Mouse (Mus musculus) cerebellum, adult 9-10 months (tissue): ENCODE results near the gene Gpr171.
"Not testable (repeated sequence)": the region's sequence is repeated elsewhere in the genome, so short reads cannot be mapped to it uniquely, and the experiment has no call there.

Experiments used
- DNase-seq: peaks from one replicate; pipeline ENCODE4 v3.0.0; 2022

Gpr171 gene

DNA sequence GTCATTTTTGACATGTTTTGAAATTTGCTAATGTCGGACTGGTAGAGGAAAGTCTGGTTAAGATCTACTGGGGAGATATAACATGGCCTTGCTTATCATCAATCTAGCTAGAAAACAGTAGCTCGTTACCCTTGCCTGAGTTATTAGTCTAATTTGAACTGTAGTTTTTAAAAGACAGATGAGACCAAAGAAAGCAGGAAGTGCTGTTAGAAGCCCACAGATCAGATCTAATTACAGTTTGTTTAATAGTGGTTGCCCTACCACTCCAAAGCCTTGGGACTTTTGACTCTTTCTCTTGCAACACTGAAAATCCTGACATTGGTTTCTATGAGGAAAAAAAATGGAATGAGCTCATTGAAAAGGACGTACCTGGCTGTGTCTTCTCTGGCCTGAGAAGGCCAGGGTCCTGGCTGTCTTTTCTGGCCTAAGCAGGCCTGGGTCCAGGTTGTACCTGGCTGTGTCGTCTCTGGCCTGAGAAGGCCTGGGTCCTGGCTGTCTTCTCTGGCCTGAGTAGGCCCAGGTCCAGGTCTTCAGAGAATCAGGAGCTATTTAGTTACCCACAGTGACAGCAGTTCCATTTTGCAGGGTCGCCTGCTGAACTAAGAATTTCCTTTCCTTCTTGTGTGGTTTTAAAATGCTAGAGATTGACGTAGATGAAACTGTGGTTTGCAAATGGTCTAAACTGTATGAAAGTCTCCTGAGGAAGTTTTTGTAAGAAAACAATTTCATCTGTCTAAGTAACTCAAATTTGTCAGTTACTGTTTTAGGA, at the start of gene Gpr171:
Gene Gpr171 (minus strand): TSS at position 604 of the 769 bp plus-strand sequence.
- no peak for DNase-seq

DNA sequence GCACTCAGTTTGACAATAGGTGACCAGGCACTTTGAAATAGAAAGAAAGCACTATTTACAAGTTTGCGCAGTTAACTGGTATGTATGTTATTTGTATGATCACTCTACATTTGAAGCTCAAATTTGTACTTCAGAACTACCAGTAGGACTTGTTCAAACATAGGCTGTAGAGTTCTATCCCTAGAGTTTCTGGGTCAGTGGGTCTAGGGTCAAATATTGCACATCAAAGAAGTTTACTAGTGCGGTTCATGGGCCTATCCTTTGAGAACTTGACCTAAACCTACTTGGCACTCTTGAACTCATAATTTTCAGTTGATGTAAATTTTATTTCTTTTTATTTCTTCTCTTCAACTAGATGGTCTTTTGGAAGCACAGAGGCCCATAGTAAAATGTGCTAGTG, 49.0 kb upstream of the Gpr171 start:
- no peak for DNase-seq

DNA sequence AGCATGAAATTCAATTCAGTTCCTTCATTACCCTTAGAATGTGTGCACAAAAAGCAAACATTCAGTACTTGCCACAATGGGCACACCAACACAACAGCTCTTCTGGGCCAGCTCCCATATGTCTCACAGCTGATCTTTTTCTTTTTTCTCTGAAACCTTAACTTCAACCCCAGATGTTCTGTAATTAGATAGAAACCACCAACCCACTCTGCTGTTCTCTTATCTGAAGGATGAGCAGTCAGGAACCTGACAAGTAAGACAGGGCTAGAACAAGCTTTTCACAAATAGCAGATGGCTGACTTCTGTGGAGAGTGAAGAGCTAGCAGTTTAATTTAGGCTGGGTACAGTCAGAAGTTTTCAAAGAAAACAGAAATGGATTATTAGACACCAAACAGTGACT, 48.0 kb upstream of the Gpr171 start:
- no peak for DNase-seq

DNA sequence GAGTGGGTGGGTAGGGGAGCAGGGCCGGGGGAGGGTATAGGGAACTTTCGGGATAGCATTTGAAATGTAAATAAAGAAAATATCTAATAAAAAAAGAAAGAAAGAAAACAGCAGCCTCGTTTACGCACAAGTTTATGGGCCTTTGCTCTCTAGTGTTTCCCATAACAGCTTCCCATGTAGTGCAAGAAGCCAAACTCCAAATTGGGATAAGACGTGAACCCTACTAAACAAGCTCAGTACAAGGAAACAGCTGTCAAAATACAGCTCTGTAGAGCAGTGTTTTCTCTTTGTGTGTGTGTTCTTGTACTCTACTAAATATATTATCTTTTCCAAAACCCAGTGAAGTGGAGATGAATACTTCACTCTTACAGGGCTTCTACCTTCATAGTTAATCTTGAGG, 43.6 kb upstream of the Gpr171 start:
- no peak for DNase-seq

DNA sequence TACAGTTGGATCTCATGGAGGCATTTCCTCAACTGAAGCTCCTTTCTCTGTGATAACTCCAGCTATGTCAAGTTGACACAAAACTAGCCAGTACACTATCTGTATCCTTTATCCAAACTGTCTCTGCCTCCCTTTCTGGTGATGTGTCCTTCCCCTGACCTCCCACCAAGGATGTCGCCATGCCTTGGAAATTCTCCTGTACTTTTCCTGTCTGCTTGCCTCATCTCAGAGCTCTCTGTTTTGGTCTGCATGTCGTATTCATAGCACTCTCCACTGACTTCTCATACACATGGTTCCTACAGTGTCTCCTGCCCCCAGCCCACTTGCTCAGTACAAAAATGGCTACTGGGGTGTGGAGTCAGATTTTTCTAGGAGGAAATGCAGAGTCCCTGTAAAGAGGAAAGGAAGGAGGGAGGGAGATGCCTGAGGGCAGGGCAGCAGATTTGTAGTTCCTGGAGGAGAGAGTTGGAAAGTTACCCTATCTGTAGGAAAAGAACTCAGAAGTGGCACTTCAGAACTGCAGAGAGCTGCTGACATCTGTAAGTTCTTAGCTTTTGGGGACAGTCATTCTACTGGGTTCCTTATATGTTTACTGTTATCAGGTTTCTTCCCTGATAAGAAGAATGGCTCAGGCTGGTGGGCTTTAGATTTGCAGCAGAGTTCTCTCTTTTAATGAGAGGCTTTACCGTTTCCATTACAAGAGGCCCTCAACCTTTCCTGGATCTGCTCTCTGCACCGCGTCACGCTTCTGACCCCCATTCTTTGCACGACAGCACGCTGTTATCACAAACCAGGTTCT, 40.1 kb upstream of the Gpr171 start:
- DNase-seq = no peak

DNA sequence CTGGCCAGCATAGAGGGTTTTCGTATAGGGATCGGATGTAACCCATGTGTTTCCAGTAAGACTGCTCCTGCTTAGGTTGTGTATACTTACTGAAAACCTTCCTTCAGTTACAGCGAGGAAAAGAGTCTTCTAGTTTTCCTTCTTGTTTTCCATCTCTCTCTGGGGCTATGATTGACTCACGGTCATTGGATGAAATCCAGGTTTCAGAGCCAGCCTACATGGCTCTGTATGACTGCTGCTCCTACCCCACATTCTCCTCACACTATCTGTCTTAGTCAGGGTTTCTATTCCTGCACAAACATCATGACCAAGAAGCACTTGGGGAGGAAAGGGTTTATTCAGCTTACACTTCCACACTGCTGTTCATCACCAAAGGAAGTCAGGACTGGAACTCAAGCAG, 39.3 kb upstream of the Gpr171 start:
- DNase-seq = not testable (repeated sequence)

DNA sequence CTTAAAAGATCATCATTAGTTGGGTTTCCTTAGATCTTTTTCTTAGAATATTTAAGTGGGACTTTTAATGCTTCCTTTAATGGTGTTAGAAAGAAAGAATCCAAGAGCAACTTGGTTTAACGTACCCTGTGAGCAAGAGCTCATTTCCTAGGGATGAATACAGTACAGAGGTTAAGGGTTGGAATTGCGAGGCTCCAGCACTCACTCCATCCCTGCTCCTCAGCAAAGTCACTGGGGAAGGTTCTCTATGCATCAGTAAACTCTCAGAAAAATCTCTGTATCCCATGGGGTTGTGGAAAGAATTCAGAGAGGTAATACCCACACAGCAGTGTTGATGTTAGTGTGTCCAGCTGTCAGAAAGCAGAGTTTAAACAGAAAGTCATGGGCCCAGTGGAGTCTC, 38.5 kb upstream of the Gpr171 start:
- no peak for DNase-seq

DNA sequence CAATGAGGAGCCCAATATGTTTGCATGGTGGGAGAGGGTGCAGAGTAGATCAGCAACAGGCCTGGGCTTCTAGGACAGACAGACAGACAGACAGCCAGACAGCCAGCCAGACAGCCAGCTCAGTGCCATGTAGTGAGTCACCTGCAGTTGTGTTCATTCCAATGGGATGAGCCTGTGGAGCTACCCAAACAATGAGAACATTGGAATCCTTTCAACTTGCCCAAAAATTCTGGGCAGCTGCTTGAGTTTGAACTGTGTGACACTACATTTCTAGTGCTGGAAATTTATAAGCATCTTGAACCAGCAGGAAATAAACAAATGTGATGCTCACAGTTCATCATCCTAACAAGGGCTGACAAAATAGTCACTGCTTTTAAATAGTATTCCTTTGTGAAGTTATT, 38.0 kb upstream of the Gpr171 start:
- DNase-seq = no peak

DNA sequence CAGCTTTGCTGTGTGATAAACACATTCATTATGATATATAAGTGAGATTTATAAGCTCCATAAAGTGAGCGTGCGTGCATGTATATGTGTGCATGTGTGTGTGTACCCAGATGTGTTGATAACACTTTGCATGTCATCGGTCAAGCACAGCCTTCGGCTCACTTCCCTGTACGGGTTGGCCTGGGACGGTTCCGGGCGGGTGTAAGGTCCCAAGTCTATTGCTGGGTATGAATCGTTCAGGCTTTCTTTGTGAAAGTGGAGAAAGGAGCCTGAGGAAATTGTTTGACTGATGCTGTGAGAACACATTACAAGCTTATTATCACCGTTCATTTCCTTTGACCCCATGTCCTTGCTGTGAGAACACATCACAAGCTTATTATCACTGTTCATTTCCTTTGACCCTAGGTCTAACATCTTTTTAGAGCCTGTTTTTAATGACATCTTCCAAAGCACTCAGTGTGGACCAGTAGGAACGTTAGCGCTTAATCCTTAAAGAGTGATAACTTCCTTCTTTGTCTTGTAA, 37.4 kb upstream of the Gpr171 start:
- no peak for DNase-seq

DNA sequence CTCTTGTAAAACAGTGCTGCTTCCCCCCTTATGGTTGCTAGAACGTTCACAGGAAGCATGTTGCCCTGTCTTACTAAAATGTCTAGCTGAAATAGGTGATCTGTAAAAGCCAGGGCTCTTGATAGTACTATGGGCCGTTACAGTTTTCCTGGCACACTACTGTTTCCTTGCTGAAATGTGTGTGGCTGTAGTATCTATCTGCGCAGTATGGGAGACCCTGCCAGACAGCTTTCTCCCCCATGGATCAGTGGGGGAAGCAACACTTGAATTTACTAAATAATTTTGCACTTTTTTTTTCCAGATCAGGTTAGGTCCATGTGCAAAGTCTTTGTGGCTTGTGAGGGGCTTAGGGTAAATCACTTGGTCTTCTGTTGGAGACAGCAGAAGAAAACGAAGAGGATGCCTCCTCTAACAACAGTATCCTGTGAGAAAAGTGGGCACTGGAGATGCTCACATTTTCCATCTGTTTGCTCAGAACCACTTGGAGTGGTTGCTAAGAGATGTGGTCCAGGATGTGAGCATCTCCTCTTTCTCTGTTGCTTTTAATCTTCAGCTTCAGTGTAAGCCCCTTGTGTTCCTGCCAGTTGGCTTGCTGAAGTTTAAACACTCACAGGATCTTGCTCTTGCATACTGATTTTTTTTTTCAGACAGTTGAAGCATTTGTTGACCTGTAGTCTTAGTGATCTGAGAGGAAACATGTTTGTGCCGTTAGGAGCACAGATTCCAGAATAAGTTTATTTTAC, 34.5 kb upstream of the Gpr171 start:
- no peak for DNase-seq

DNA sequence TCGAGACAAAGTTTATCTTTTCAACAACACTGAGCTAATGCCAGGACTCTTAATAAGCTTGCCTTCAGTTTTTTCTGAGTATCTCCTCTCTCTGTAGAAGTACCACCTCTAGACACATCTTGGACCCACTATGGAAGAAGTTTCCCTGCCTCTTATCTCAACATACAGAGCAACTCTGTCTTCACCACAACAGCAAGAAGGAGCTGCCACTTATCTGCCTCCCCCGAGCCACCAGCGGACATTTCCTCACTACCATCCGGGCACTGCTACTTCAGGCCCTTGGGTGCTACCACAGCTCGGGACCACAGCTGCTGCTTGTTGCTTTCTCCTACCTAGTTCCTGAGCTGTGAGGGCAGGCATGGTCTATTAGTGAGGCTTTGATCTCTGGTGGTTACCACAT, 31.6 kb upstream of the Gpr171 start:
- no peak for DNase-seq

DNA sequence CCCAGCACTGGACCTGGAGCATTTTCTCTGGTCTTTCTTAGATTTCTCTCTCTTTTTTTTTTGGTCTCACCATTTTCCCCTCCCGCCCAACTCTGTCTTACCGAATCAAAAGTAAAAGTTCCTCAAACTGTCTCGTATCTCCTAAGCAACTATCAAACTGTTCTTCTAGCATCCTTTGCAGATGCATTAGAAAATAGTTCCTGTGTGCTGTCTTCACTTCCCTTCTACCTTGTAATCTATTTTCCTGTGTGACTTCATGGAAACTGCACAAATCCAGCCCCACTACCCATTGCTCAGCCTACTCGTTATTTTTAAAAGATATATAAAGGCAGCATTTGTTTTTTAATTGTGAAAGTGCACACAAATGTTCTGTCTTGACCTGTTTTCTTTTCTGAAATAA, 30.3 kb upstream of the Gpr171 start:
- no peak for DNase-seq

DNA sequence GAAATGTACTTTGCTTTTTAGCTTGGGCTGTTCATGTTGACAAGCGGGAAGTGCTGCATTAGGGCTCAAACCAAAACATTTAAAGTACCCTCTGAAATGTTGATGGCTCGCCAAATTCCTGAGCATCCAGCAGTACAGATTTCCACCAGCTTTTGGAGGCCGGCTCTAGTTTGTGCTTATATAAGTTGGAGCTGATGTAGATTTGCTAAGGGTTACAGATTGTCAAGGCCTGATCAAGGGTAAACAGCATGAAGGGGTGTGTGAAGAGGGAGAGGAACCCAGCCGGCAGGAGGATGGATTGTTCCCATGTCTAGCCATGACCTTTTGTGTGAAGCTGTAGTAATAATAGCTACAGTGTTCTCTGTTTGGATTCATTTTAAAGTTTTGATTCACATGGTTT, 29.5 kb upstream of the Gpr171 start:
- DNase-seq = no peak

DNA sequence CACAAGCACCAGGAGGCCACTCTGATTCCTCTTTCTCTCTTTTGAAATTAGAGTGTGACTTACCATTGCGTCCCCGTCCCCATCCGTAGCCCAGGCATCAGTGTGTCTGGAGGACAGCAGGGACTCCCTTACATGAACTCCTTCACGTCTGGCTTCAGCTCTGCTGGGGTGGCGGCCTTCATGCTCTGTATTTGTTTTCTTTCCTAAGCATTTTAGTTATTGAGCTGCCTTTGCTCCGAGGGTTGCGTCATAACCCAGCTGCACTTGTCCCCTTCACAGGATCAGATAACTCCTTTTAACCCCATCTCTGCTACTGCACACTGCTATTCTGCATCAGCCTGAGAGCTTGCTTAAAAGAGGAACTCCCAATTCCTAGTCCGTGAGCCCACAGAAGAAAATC, 28.8 kb upstream of the Gpr171 start:
- no peak for DNase-seq

DNA sequence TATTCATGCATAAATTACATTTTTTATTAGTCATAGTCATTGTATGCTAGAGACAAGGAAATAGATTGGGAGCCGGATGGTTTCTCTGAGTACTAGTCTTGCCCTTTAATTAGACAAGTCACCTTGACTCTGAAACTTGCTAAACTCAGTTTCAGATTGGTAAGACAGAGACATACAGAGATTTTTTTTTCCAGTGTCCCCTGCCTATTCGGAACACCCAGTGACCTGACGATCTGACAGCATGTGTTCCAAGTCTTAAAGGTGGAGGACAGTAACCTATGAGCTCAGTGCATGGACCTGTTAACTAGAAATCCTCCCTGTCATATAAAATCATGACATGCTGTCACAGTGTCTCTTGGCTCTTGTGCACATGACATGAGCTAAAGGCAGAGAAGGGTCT, 27.9 kb upstream of the Gpr171 start:
- DNase-seq = no peak

DNA sequence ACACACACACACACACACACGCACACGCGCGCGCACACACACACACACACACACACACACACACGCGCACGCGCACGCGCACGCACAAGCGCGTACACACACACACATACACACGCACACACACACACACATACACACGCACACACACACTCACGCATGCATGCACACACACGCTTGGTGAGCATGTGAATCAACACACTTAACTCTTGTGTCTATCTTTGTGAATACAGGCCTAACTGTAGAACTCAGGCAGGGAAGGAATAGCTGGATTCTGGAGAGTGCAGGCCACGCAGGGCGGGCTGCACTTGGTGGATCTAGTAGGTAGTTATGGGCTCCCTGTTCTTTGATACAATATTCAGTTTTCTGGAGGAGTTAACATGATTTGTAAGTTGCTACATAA, 27.1 kb upstream of the Gpr171 start:
- DNase-seq = no peak

DNA sequence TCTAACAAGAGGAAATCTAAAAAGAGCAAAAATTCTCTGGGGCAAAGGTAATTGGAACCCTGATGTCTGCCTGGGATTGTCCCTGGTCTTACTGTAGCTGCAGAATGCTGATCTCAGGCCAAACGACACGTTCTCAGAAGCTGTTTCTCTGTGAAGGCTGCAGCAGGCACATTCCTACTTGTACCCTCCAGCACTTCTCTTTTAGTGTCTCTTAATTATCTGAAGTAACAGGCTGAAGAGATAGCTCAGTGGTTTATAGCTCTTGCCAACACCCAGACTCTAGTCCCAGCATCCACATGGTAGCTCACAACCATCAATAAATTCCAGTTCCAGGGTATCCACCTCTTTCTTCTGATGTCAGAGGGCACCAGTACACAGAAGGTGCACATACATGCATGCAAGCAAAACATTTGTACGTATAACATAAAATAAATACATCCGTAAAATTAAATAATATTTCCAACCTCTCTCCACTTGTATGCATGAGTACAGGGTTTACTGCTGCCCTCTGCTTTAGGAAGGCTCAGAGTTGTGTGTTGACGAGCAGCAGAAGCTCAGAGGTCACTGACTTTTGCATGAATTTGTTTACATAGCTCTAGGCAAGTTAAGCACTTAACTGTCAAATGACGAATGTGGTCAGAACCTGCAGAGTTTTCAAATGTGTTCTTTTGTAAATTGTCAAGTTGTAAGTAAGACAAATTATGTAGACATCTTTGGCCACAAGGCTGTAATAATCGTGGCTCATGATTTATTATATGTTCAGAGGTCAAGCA, 24.3 kb upstream of the Gpr171 start:
- no peak for DNase-seq

DNA sequence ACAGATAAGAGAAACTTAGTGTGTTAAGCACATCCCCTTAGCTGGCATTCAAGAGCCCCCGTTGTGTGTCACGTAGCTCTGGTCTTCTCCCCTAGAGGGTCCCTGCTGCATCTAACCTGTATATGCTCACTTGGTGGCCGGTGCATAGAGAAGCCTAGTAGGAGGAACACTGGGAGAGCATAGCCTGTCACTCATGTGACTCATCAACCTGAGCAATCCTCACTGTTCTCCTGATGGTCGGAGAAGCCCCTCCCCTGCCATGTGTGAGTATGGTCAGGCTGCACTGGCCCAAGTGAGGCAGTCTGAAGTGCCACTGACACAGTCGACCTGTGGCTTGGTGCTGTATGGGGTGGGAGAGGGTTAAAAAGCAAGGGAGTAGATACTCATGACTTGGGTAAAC, 23.4 kb upstream of the Gpr171 start:
- DNase-seq = no peak

DNA sequence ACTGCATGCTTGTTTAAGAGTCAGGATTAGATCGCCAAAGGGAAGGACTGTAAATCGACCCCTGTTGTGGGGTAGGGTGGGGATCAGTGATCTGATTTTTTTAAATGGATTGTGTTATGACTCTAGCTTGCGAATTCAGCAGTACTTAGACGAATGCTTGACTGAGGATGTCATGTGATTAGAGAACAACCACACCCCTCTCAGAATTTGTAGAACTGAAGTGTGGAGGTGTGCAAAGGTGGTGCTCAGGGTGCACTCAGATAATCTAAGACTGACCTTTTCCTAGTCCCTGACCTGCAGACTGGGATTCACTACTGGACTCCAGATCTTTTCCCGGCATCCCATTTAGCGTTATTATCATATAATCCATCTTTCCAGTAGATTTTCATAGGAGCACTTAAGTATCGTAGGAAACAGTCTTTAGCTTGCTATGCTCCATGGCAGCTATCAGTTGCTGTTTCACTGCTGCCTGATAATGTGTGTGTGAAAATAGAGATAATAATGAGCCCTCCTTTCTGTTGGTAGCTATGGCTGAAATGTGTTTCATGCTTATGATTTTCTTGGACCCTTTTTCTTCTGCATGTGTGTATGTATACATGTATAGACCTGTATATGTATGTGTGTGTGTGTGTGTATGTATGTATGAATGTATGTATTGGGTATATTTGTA, 20.3 kb upstream of the Gpr171 start:
- no peak for DNase-seq

DNA sequence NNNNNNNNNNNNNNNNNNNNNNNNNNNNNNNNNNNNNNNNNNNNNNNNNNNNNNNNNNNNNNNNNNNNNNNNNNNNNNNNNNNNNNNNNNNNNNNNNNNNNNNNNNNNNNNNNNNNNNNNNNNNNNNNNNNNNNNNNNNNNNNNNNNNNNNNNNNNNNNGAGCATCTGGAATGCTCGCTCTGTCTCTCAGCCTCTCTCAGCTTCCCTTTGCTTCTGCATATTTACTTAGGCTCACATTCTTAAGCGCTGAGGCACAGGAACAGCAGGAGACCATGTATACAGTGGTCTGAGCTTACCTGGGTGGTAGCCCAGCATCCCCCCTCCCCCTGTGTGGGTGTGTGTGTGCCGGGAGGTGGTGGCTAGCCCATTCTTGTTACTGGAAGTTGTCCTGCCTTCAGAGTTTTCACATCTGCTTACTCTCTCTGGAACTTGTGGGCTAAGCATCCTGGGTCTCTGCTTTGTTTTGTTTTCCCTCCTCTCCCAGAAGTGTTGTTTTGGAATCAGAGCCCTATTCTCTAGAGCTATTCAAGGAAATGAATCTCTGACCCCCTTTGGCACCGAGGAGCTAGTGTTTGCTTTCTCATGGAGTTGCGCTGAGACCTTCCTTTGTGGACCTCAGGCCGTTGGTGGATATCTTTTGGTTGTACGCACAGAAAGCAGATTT, 19.6 kb upstream of the Gpr171 start:
- no peak for DNase-seq

DNA sequence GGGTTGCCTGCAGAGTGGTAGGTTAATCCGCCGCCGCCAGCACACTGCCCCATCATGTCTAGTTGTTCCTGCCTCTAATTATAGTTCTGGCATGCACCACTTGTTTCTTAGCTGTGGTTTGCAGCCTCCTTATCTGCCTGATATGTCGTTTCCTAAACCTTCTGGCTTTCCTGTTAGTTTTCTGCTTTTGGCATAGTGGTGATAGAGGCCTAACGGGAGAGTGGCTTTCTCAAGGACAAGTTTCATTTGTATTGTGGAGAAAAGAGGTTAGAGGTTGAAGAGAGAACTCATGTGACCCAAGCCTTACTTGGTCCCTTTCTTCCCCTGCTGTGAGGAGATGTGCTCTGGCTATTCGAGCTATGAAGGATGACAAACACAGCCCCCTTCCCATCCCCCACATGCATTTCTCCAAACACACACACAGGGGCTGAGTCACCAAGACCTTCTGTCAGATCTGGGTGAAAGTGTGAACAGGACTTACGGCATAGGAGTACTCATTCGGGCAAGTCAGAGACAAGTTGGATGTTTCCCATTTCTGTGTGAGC, 12.4 kb upstream of the Gpr171 start:
- no peak for DNase-seq
